Mouse (Mus musculus) brain, adult 2 months (tissue): Measurements from ENCODE around the gene Scrg1.
A peak's percentile ranks its signal among the peaks of the same experiment; 100 is the strongest.
"Not testable (repeated sequence)": the region's sequence is repeated elsewhere in the genome, so short reads cannot be mapped to it uniquely, and the experiment has no call there.

Experiments used
- DNase-seq: peaks from one replicate; pipeline ENCODE4 v3.0.0; 2011; ENCODE audit warnings: low read depth, low spot score

The Scrg1 gene

GRCm38 (mm10) chr8:57508657-57509056 lies 52.9 kb downstream of the Scrg1 start:
- DNase-seq, result no peak

GRCm38 (mm10) chr8:57510791-57511315 lies 55.1 kb downstream of the Scrg1 start:
- no peak for DNase-seq

- DNase-seq, result peak; percentile 100
Observed at GRCm38 (mm10) chr8:57511316-57512118, 55.8 kb downstream of the Scrg1 start, which contains the start of gene Hmgb2. Gene Hmgb2 (plus strand): TSS chr8:57511907.

GRCm38 (mm10) chr8:57512141-57513056 lies 56.7 kb downstream of the Scrg1 start:
- no peak for DNase-seq

- not testable (repeated sequence) for DNase-seq
Observed at GRCm38 (mm10) chr8:57513178-57513661, 57.5 kb downstream of the Scrg1 start.

GRCm38 (mm10) chr8:57516685-57517084 lies 61.0 kb downstream of the Scrg1 start:
- not testable (repeated sequence) for DNase-seq

GRCm38 (mm10) chr8:57517723-57518122 lies 62.0 kb downstream of the Scrg1 start:
- DNase-seq, result no peak

- DNase-seq, result no peak
Observed at GRCm38 (mm10) chr8:57520186-57520786, 64.6 kb downstream of the Scrg1 start.
